Mouse (Mus musculus) testis, adult 2 months (tissue): ENCODE data around the gene Cfap100. TPM values are rescaled to one million over a fixed set of nuclear protein-coding genes. Genes with fewer than 3 reads are reported as not detected.

Experiments
- H3K27ac ChIP-seq: fragments of 200-500 bp; 2 replicates; pipeline ENCODE4 v1.5.1; 2012; ENCODE audit warnings: low read depth, low read length; ENCODE audit not compliant: control insufficient read depth, insufficient read depth
- H3K27me3 ChIP-seq: fragments of 200-500 bp; 2 replicates; pipeline ENCODE4 v1.6.1; 2012; ENCODE audit warnings: mild to moderate bottlenecking, low read length, moderate library complexity; ENCODE audit not compliant: control insufficient read depth, insufficient read depth
- H3K36me3 ChIP-seq: fragments of 200-500 bp; 2 replicates; pipeline ENCODE4 v1.6.1; 2012; ENCODE audit warnings: mild to moderate bottlenecking, low read length; ENCODE audit not compliant: control insufficient read depth, insufficient read depth
- H3K4me1 ChIP-seq: fragments of 200-500 bp; 2 replicates; pipeline ENCODE4 v1.6.1; 2012; ENCODE audit warnings: low read length; ENCODE audit not compliant: control insufficient read depth, insufficient read depth
- H3K4me3 ChIP-seq: fragments of 200-500 bp; 2 replicates; pipeline ENCODE4 v1.5.1; 2012; ENCODE audit warnings: low read depth, mild to moderate bottlenecking, low read length, moderate library complexity, mixed read lengths; ENCODE audit not compliant: control insufficient read depth
- CTCF ChIP-seq: fragments of 200-500 bp; IDR thresholded peaks from 2 replicates; pipeline ENCODE4 v1.5.1; 2012; ENCODE audit warnings: low read depth, mild to moderate bottlenecking, inconsistent platforms, low read length, moderate library complexity; ENCODE audit not compliant: control insufficient read depth, insufficient read depth, insufficient replicate concordance
- POLR2A ChIP-seq: fragments of 200-500 bp; IDR thresholded peaks from 2 replicates; pipeline ENCODE4 v1.6.1; 2012; ENCODE audit warnings: low read depth, mild to moderate bottlenecking, inconsistent platforms, low read length, moderate library complexity; ENCODE audit not compliant: control insufficient read depth
- polyA plus RNA-seq: library from polyadenylated mRNA; depleted of rRNA; stranded (reverse); fragments of >200 nt; gene quantifications from 2 replicates; pipeline ENCODE4 v1.2.3, GENCODE M21; 2012

Cfap100 gene
- polyA plus RNA-seq, 1 experiment = 65.0 TPM

DNA sequence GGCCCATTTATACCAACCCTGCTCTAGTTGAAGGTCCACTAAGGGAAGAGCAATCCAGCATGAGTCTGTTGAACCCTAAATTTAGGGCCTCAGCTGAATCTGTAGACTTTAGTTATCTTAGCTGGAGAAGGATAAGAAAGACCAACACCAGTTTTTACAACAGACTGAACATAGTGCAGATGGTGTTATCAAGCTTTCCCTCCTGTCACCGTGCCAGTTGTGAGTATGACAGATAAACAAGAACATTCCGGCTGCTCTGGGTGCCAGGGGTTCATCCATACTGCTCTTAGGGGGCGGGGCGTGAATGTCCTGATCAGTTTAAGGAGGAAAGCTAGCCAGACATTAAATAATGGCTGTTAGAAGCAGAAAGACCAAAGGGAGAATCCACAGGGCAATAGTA lies 54.0 kb downstream of the Cfap100 start:
- Histone ChIP-seq H3K4me3 (no peak overlapping the region), H3K27ac (no peak overlapping the region), H3K36me3 (peaks cover 4% of the 10 kb centered on the region), H3K27me3 (no peaks in the 10 kb centered on the region), H3K4me1 (peaks cover 7% of the 10 kb centered on the region)
- no peak for TF ChIP-seq CTCF
- no peak for TF ChIP-seq POLR2A

DNA sequence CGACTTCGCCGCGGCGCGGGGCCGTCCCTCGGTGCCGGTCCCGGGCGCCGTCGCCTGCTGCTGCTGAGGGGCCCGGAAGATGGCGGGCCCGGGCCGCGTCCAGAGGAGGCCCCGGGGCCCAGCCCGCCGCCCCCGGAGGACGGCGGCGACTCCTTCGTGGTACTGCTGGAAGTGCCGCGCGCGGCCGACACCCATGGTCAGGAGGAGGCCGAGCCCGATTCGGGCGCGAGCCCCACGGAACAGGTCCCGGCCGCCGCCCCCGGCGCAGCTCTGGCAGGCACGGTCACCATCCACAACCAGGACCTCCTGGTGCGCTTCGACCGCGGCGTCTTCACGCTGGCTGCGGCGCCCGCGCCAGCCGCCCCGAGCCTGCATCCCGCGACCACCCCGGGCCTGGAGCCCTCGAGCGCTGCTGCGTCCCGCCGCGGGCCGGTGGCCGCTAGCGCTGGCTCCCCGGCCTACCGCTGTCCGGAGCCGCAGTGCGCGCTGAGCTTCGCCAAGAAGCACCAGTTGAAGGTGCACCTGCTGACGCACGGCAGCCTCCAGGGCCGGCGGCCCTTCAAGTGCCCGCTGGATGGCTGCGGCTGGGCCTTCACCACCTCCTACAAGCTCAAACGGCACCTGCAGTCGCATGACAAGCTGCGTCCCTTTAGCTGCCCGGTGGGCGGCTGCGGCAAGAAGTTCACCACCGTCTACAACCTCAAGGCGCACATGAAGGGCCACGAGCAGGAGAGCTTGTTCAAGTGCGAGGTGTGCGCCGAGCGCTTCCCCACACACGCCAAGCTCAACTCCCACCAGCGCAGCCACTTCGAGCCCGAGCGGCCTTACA lies 58.7 kb downstream of the Cfap100 start:
- no peak; the same call in 1 of the 2 replicates for TF ChIP-seq POLR2A
- TF ChIP-seq CTCF = no peak
- Histone ChIP-seq H3K27me3 (no peaks in the 10 kb centered on the region), H3K4me1 (peaks cover 13% of the 10 kb centered on the region), H3K4me3 (peak overlapping the region; percentile 86), H3K36me3 (peaks cover 2% of the 10 kb centered on the region; the same call in 1 of the 2 replicates), H3K27ac (peak overlapping the region; percentile 59)

DNA sequence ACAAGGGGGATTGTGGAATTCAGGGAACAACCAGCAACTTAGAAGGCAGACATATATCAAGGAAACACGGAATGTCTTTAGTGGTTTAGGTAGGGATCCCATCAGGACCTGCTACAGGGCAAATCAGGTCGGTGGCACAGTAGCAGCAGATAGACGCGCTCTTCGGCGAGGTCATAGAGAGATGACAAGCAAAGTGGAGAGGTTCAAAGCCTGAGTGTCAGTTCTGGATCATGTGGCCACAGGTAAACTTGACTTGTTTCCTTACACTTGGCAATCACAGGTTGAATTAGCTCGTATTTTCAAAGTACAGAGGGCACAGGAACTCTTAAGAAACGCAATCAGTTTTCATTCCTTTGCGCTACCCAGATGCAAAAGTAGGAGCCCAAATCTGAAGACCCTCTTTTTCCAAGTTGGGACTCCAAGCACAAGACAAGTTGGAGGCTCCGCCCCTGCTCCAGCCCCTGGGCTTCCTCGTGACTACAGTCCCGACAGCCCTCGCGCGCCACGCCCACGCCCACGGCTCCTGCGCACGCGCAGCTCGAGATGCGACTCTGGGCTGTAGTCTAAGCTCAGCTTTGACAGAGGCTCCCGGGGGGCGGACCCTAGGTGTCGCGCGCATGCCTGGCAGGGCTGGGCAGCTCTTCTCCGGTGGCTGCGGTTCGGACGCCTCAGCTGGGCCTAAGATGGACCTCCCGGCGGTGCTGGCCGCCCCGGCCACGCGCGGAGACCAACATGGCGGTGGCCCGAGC lies 59.4 kb downstream of the Cfap100 start, which contains the start of gene Zxdc:
Gene Zxdc, plus strand, starts transcription at position 517 of the 749 bp plus-strand sequence.
- H3K4me1 ChIP-seq = peaks cover 13% of the 10 kb centered on the region
- TF ChIP-seq CTCF (no peak), POLR2A (peak; percentile 78)
- peak within 1 kb of the TSS; percentile 60 for H3K27ac ChIP-seq
- H3K4me3 ChIP-seq = peak within 1 kb of the TSS; percentile 86
- H3K27me3 ChIP-seq = no peaks in the 10 kb centered on the region
- H3K36me3 ChIP-seq = peaks cover 2% of the 10 kb centered on the region; the same call in 1 of the 2 replicates

DNA sequence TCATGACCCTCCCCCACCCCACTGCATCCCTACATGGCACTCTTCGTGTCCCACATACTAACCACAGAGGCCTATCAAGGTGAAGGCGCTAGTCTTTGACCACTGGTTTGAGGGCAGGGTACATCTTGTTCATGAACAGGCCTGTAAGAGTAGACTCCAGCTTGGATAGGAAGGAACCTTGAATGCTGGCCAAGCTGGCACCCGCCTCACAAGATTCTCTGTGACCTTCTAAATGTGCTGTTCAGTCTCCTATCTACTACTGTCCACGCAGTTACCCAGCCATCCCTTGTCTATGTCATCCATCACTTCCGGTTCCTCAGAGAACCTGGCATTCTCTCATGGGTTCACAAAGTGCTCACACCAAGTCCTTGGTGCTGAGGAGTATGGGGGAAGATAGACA lies 65.3 kb downstream of the Cfap100 start:
- Histone ChIP-seq H3K4me3 (peak overlapping the region; percentile 60; the same call in 1 of the 2 replicates), H3K36me3 (no peaks in the 10 kb centered on the region), H3K27me3 (no peaks in the 10 kb centered on the region), H3K4me1 (peaks cover 2% of the 10 kb centered on the region), H3K27ac (peak overlapping the region; percentile 61; the same call in 1 of the 2 replicates)
- TF ChIP-seq CTCF = no peak
- no peak for TF ChIP-seq POLR2A

DNA sequence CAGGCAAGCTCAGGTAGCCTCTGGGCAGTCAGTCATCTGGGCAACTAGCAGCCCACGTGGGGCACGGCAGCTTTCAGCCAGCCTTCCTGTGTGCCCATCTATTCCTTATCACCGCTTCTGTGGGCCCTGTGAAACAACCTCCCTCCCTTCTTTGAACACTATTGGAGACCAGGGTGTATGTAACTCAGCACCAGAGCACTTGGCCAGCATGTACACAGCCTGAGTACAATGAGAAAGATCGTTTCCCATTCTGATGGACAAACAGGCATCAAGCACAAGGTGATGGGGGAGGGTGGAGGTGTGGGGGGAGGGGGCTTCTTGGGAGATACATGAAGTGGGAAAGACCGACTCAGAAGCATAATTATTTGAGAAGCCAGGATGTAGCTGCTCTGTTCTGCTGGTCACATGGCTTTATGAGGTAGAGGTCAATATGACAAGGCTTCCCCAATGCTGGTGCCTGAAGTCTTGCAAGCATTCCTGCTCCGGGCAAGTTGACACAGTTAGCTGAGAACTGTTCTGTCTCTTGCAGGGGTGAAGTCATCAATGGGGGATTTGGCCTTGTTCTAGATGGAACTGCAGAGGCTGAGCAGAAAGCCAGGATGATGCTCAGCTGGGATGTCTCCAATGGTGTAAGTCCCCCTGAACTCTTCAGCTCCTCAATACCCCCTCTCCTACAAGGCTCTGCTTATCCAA lies 67.5 kb downstream of the Cfap100 start:
- no peak overlapping the region for H3K27ac ChIP-seq
- H3K36me3 ChIP-seq = no peaks in the 10 kb centered on the region
- TF ChIP-seq POLR2A (no peak), CTCF (no peak)
- no peaks in the 10 kb centered on the region for H3K27me3 ChIP-seq
- peaks cover 2% of the 10 kb centered on the region for H3K4me1 ChIP-seq
- no peak overlapping the region for H3K4me3 ChIP-seq

DNA sequence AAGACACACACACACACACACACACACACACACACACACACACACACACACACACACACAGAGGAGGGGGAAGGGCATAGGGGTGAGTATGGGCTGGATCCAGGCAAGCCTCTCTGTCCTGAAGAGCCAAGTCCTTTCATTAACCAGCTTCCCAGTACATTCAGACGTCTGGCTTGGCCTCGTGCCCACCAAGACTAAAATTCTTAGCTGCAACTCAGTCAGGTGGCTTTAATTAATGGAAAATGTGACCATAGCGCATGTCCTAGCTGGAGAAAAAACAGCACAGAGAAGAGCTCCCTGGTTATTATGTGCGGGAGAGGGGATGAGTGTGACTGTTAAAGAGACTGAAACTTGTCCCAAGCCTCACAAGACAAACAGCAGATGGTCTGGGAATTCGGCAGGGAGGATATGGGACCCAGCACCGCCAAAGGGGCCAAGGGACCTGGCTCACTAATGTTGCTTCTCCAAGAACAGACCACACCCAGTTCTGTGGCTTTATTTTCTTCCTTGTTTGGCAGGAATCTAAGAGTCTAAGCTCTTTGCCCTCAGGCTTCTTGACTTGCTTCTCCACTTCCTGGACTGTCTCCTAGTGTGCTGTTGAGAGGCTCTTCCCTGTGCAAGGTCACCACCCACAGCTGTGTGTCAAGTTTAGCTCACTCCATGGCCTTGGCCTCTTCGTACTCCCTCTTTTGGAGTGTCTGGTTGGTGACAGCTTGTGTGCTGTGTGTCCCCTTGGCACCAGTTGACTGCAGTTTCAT lies 68.4 kb downstream of the Cfap100 start:
- Histone ChIP-seq H3K27ac (peak overlapping the region; percentile 26), H3K27me3 (no peaks in the 10 kb centered on the region), H3K4me1 (peaks cover 2% of the 10 kb centered on the region), H3K36me3 (no peaks in the 10 kb centered on the region), H3K4me3 (no peak overlapping the region)
- no peak for TF ChIP-seq POLR2A
- TF ChIP-seq CTCF = no peak
